Mouse (Mus musculus): ENCODE measurements around the gene Hspa12a.
"Not testable (repeated sequence)": the region's sequence is repeated elsewhere in the genome, so short reads cannot be mapped to it uniquely, and the experiment has no call there.

Hspa12a gene

DNA sequence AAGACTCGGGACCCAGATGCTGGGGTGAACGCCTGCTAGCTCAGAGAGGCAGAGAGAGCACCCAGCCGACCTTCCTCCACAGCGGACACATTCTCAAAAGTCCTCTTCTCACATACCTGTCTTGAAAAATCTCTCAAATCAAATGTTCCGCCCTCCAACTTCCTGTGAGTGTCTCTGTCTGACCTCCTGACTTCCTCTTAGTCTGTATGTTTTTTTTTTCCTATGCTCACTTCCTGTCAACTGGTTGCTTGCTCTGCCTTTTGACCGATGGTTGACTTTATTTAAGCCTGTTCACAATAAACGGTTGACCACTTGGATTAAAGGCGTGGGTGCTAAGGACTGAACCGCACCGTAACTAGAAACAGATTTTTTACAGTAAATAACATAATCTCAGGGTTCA is 35.4 kb downstream of the Hspa12a start:
- DNase-seq, result no peak

DNA sequence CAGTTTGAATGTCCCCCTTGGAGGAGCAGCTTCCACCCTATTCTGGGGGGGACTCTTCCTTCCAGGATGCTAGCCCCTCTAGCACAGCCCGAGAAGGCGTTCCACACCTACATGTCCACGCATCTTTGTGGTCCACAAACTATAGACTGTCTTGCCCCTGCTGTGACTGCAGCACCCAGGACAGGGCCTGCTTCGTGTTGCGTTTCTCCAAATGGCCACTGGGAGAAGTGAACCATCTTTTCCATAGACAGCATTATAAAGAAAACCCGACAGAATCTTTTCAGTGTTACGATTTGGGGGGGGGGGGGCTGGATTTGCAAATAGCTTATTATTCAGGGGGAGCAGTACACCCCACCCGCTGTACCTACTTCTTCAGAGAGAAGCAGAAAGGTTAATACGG is 36.8 kb downstream of the Hspa12a start:
- DNase-seq, result no peak

DNA sequence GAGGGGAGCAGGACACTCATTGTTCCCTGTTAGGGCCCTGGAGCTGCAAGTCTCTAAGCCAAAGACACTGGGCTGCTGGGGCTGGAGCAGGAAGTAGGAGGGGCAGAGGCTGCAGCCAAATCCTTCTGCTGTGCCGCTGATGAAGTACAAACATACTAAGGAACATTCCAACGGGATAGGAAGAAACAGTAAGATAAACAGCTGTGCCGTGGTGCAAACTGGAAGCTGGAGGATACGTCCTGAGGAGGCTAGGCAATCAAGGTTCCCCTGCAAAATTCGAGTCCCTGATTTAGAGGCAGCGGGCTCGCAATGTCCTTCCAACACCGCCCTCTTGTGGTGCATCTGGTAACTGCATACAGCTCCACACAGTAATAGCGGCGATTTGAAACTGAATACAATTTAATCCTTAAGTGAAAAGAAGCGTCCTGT is 39.5 kb downstream of the Hspa12a start:
- DNase-seq, result peak; percentile 86 to 94

DNA sequence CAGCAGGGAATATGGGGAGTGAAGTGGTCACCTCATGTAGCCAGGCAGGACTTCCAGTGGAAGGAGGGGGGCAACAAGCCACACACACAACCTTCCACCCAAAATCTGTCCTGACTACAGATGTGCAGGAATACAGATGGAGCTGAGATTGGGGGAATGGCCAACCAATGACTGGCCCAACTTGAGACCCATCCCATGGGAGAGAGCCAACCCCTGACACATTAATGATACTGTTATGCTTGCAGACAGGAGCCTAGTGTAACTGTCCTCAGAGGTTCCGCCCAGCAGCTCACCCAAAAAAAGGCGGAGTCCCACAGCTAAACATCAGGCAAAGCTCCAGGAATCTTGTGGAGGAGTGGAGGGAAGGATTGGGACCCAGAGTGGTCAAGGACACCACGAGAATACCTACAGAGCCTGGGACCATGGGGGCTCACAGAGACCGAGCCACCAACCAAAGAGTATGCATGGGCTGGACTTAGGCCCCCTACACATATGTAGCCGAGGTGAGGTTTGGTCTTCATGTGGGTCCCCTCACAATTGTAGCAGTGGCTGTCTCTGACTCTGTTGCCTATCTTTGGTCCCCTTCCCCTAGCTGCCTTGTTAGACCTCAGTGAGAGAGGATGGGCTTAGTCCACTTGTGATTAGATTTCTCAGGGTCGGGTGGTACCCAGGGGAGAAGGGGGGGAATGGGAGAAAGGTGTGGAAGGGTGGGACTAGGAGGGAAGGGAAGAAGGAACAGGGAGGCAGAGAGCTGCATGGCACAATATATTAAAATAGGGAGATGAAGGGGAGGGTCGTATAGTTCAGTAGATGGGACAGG is 40.2 kb downstream of the Hspa12a start:
- no peak for DNase-seq

DNA sequence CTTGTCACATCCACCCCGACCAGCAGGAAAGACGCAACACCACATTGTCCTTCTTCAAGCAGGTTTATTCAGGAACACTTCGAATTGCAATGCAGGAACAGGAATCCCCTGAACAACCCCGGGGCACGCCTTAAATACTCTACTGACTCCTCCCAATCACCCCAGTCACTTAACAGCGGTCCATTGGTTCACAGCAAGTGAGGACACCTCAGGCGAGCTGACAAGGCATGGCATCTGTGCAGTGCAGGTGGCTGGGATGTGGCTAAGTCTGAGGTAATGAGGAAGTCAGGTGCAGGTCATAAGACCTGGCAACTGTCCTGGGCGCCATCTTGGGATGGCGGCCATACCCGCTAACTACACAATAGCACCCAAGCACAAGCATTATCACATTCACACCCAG is 43.0 kb downstream of the Hspa12a start:
- not testable (repeated sequence) for DNase-seq

DNA sequence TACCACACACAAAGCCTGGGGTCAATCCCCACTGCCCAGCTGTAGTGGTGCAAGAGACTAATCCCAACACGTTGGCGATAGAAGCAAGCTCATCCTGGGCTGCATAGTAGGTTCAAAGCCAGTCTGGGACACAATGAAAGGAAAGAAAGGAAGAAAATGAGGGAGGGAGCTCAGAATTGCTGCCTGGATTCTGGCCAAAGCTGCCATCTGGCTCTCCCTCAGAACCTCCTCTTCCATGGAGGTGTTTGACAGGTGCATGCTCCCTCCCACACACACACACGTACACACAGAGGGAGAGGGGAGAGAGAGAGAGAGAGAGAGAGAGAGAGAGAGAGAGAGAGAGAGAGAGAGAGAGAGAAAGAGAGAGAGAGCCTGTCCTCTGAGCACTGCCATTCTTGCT is 47.2 kb downstream of the Hspa12a start:
- DNase-seq, result peak; percentile 75 to 83

DNA sequence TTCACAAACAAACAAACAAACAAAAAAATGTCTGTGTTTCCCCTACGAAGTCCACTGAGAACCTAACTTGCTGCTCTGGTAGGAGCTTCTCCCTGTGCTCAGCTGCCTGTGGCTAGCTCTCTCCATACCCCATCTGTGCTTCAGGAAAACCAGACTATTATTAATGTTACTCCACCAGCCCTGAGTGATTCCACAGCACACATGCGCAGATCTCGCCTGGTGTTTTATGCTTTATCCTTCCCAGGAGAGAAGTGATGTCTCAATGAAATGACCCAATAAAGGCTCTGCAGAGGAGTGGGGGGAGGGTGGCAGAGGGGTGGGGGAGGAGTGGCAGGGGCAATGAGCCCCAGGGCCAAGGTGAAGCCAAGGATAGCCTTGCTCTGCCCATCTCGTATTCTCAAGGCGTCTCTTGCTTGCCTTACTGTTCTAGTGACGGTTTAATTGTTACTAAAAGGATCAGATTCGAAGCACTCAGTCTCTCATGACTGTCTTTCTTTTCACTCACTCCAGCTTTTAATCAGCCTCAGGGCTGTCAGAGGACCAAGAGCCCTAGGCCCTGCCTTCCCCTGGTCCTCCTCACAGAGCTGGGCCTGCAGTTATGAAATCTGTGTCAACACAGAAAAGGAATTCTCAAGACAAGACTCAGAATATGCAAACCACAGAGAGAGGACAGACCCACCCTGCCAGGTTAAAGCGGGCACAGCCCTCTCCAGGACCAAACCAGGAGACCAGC is 54.0 kb downstream of the Hspa12a start:
- DNase-seq, result no peak

DNA sequence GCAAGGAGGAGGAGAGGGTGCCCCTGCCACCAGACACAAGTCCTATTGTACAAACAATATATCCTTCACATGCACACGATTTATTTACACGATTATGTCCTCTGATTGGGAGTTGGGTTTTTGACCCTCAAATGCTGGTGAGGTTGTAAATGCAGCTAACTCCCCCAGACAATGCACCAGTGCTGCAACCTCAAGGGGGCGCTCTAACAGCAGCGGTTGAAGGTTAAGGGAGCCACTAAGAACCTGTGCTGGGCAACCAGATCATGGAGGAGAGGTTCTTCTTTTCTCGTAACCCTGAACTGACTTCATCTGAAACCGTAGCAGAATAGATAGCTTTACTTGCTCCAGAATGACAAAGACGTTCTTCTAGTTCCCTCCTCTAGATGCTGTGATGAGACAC is 57.0 kb downstream of the Hspa12a start:
- no peak for DNase-seq

DNA sequence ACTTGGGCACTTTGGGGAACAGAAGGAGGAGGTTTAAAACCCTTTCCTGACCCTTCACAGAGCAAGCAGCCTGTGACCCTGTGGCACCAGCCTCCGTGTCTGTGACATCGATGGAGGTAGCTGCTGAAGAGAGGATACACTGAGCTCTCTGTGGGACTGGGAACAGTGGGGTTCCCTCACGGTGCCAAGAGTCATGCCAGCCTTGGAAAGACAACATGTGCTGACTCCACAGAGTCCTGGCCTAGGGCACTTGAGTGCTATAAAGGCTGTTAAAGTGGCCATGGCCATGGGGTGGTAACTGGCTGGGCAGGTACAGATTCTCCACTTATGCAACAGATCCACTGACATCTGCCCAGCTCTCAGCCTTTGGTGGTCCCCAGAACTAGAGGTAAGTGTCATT is 60.0 kb downstream of the Hspa12a start:
- peak; percentile 83 to 88 for DNase-seq

DNA sequence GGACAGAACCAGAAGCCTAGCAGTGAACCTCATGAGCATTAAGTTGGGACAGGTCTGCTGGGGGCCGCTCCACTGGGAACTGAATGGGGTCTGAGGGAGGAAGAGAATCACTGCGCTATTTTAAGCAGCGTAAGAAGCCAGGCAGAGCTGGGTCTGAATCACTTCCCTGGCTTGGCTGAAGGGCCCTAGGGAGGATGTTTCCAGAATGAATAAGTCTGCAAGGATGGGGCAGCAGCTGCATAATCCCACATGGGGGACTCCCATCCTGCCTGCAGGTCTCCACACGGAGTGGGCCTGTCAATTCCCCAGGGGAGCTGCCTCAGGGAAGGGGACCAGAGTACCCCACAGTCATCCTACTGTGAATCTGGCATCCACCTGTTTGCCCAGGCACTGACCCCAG is 61.1 kb downstream of the Hspa12a start:
- no peak for DNase-seq

DNA sequence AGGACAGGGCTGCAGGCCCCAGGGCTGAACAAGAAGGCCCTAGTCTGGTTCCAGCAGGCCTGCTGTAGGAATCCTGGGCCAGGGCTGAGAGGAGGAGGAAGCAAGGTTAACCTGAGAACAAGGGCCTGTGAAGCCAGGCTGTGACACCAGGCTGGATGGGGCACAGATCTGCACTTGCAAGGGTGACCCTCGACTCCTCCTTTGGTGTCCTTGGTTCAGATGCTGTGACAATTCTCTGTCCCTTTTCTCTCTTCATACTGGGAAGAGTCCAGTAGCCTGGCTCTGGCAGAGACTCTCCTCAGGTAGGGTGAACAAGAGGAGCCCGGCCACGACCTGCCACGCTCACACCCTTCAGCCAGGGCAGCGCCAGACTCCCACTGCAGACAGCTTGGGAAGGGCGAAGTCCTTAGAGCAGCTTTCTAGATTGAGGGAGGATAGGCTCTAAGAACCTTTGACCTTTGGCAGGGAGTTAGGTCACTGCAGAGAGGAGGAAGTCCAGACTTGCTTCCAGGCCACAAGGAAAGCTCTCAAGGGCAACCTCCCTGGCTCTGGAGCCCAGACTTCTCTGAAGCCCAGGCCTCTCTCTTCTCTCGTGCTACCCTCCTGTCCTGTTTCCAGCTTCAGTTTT is 64.0 kb downstream of the Hspa12a start:
- no peak for DNase-seq

DNA sequence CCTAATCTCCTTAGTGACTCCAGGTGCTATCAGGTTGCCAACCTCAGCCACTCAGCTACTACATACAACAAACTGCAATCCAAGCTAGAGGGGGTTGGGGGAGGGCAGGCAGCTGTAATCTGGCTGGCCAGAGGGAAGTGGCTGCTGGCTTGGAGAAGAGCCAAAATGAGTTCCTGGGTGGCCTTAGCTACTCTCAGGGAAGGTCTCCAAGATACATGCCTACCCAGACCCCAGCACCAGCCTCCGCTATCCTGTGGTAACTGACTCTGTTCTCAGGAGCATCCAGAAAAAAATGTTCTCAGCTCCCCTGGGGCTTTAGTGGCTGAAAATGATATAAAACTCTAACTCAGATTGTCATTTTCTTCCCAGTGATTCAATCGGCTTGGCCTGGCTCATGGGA is 64.9 kb downstream of the Hspa12a start:
- DNase-seq, result no peak

DNA sequence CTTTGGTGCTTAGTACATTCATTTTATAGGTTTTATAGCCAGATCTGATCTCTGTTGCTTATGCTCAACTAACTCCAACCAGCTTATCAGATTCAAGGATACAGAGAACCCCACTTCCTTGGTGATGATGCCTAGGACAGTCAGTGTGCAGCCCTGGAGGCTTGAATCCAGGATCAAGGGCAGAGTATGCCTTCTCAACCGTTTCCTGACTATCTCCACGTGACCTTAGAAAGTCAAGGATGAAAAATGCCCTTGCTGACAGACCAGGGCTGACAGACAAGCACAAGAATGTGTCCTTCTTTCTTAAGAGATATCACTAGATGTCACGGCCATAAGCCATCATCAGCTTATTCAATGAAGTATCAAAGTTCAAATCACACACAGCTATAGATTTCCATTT is 69.9 kb downstream of the Hspa12a start:
- DNase-seq, result no peak

DNA sequence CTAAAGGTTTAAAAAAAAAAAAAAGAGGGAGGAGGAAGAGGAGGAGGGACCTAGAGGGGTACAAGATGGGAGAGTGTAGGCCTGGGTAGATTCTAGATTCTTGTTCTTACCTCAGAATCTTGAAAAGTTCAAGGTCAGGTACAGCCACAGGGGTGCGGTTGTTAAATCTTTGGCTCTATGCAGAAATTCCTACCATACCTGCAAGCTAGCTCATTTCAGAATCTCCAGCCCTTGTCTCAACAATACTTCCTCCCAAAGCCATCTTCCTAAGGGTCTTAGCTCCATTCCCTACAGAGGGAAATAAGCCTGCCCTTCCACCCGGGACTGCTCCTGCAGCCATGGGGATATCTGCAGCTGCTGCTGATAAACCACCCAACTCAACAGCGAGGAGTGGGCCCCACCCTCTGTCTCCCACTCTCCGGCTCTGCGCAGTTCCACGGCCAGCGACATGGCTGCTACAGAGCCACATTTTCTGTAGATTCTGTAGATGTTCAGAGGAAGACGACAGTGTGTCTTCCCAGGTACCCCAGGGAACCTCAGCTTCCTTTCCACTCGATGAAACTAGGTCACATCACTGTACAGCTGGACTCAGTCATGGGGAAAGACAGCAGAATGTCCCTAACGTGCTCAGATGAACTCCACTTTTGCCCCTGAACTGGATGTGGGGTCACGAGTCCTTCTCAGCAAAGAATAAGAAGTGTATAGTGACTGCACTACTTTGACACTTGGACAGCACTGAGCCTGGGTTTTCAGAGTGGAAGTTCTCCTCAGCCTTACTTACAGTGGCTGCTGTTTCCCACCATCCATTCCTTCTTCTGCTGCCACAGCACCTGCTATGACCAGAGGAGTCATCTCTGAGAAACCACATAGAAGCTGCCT is 70.8 kb downstream of the Hspa12a start:
- no peak for DNase-seq

DNA sequence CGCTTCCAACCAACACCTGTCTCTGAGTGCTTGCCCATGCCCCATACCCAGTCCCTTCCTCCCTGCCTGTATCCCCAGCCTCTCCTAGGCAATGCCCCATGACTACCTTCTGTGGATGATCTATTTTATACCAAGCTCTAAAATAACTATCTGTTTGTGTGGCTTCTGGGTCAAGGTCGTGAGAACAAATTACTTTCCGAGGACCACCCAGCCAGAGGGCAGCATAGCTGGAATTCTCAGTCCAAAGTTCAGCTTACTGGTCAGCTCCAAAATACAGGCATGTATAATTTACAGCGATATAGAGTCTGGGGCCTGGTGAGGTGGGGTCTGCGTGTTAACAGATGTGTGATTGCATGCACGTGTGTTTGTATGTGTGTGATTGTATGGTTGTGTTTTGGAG is 71.6 kb downstream of the Hspa12a start:
- no peak for DNase-seq

DNA sequence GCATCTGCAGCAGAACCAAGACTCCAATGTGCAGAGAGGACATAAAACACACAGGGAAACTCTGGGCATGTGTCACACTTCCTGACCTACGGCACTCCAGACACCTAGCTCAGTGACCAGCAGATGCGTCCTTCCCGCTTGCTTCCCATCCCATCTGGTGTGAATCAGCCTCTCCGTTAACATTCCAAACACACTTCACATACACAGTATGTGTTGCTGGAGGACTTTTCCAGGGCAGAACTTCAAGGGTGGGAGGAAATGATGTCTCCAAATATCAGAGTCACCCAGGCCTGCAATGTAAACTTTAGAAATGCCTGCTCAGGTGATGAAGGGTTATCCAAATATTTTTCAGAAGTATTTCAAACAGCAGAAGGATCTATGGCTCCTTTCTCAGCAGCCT is 76.8 kb downstream of the Hspa12a start:
- DNase-seq, result no peak

DNA sequence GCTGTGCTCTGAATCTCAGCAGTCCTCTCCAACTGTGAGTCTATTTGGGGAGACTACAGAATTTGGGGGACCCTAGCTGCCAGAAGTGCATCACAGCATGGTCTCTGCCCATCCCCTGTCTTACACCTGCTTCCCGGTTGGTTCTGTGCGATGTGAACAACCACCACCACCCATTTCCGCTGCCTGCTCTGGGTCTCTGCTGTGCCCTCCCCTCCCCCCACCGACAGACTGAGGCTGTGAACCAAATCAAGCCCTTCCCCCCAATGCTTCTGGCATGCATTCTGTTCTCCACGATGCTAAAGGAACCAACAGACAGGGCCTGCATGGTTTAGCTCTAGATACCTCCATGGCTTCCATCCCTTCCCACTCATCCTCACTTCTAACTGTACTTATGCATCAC is 78.2 kb downstream of the Hspa12a start:
- no peak for DNase-seq

DNA sequence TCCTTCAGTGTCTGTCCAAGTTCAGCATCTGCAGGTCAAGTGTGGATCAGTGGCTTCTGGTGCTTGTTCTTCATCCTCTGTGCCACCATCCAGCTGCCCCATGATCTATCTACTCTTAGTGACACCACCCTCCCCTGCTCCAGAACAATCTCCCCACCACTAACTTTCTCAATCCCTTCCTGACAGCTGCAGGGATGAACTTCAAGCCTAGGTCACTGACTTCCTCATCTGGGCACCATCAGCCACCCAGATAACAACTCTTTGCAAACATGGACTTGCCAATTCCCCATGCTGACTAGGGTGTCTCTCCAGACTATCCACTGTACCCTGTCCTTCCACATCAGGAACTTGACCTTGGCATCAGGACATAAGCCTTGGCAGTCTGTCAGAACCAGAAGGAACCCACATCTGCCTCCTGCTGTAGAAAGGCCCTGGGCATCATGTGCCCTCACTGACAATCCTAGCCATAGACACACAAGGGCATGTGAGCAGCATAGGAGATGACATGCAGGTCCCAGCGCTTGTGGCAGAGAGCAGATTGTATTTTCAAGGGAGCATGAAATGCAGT is 79.4 kb downstream of the Hspa12a start:
- no peak for DNase-seq

DNA sequence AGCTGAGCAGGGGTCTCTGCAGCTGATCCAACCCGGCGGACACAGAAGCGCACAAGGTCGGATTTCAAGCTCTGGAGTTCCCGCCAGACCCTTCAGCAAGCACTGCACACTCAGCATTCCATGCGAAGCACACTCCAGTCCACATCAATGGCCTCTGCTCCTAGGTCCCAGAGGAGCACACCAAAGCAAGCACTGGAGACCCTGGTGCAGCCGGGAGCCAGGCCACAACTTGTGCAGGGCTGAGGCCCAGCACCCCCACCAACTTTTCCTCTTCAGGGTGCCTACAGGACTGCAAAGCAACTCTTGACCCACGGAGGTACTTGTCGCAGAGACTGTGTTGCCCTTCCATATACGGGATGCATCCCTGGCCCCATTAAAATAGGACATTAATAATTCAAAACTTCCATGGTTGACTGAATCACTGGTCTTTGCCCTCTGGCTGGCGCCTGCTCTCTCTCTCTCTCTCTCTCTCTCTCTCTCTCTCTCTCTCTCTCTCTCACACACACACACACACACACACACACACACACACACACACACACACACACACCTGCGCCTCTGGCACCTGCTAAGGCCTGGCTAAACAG is 82.2 kb downstream of the Hspa12a start:
- DNase-seq, result no peak

DNA sequence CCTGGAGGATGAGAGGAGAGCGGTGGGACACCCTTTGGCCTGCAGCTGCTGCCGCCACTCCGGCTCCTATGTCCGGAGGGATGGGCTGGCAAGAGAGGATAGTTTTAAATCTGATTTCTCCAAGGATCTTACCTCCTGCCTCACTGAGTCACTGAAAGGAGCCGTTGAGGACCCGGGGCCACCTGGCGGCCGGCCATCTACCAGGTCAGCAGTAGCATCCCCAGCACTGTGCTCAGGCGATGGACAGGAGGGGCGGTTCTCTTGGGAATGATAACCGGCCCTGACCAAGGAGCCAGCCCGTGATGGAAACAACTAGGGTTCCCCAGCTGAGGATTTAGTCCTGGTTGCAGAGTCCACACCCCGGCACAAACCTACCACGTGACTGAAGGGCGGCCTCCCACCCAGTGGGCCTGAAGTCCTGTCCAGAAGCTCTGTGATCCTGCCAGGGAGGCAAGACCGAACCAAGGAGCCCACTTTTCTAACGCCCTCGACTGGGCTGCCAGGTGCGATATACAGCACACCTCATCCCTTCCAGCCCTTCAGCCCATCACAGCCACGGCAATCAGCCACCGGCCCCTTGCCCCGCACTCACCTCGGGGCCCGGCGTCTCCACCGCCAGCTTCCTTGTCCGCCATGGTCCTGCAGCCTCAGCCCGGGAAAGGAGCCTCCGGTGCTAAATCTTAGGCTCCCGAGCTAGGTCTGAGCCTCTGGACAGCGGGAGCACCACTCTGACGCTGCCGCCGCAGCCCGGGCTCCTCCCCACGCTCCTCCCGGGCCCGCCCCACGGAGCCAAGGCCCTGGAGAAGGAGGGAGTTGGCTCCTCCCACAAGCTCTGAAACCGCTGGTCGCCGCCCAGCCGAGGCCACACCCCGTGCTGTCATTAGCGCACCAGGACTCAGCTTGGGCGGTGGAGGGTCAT is 82.9 kb downstream of the Hspa12a start:
- peak; percentile 75 to 77 for DNase-seq

DNA sequence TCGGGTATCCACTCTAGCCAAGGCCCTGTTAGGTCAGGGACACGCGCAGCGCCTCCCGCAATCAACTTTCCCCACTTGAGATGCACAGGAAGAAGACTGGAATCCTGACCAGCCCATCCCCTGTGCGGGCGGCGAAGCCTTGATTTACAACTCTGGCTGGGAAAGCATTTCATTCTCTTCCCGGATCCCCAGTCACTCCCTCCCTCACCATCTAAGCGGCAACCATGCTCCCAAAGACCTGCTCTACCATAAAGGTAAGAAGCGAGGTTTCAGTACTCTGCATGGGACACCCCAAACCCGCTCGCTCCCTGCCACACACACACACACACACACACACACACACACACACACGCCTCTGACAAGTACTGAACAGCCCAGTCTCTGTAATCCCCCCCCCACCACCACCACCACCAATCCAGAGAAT is 83.6 kb downstream of the Hspa12a start:
- DNase-seq, result peak; percentile 15 to 26
